Mouse (Mus musculus): ENCODE measurements at regions not wholly inside any gene's neighbourhood (a gene's known extent, or its start where the extent isn't known, plus 50 kb on each side); places are given as distances from the start of the nearest gene placed in this dataset.

DNA sequence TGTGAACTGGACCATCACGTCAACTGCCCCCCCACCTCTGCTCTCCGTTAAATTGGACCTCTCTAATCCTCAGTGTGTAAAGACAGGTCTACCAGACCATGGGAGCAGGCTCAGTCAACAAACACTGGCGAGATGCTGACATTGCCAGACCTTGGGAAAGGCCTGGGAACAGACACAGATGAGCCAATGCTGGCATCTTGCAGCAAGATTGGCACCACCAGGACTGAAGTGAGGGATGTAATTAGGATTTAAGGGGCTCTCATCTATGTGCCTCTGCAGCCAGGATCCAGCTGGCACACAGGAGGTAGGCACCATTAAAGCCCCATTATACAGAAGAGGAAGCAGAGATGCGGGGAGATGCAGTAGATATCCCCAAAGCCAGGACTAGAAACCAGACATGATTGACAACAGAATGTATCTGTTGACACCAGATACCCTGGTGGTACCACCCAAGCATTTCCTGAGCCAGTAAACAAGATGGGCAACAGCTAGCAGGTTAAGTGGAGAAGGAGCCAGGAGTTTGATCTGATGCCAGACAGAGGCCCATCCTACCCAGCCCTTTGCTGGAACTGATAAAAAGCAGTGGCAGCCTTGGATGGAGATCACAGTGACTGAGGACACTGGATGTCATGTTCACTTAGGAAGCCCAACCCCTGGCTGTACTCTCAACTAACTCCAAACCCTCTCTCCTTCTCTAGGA lies 59.7 kb upstream of the Cplx2 start:
- Histone ChIP-seq H3K4me2 (no peak overlapping the region), H3K4me3 (ENCODE audit: low read depth, low read length) (no peak overlapping the region), H3K9me3 (ENCODE audit: control insufficient read depth, low read length) (no peaks in the 10 kb centered on the region), H3K27ac (ENCODE audit: low read depth, low read length) (no peak overlapping the region), H3K27me3 (ENCODE audit: control insufficient read depth, insufficient read depth, low read length) (no peaks in the 10 kb centered on the region), H3K9ac (ENCODE audit: low read length) (no peak overlapping the region), H3K4me1 (ENCODE audit: control insufficient read depth, insufficient read depth, low read length) (peaks cover 10% of the 10 kb centered on the region; the same call in 1 of the 2 replicates), H3K36me3 (ENCODE audit: control insufficient read depth, insufficient read depth, low read length) (no peaks in the 10 kb centered on the region)
- ATAC-seq (ENCODE audit: low FRiP score) = no peak
- WGBS = 83% methylated on average over 4 of the region's 4 CpGs
- no peak for DNase-seq (ENCODE audit: low spot score, missing footprints)

DNA sequence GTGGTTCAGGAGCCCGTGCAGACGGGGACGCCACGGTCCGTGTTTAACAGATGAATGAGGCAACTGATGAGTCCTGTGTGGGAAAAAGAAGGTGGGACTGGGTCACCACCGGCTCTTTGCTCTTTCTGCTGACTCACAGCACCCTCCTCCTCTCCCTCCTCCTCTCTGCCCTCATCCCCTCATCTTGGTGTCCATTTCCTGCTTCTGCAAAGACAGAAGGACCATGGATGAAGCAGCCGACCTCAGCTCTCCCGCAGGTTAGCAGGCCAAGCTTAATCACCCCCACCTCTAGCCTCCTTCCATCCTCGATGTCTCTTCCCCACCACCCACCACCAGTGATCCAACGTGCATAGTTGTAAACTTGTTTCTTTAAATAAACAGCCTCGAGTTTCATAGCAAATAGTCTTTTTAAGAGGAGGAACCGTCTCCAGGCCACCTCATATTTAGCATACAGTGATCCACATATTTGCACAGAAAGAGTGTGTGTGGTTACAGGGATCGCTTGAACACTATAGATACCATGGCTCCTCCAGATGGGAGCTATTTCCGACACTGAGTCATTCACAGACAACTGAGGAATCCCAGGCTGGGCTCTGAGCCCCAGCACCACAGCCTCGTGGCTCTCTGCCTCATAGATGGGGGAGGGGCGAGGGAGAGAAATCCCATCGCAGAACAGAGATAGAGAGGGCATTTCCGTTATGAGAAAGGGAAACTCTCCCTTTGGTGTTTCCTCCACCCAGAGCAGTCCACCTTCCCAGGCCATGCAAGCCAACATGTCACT lies 58.6 kb upstream of the Cplx2 start:
- WGBS = 78% methylated on average over 18 of the region's 18 CpGs
- Histone ChIP-seq H3K27ac (ENCODE audit: low read depth, low read length) (no peak overlapping the region), H3K9ac (ENCODE audit: low read length) (no peak overlapping the region), H3K4me2 (no peak overlapping the region), H3K4me1 (ENCODE audit: control insufficient read depth, insufficient read depth, low read length) (peaks cover 10% of the 10 kb centered on the region; the same call in 1 of the 2 replicates), H3K9me3 (ENCODE audit: control insufficient read depth, low read length) (no peaks in the 10 kb centered on the region), H3K27me3 (ENCODE audit: control insufficient read depth, insufficient read depth, low read length) (no peaks in the 10 kb centered on the region), H3K4me3 (ENCODE audit: low read depth, low read length) (no peak overlapping the region), H3K36me3 (ENCODE audit: control insufficient read depth, insufficient read depth, low read length) (no peaks in the 10 kb centered on the region)
- no peak for DNase-seq (ENCODE audit: low spot score, missing footprints)
- no peak for ATAC-seq (ENCODE audit: low FRiP score)

DNA sequence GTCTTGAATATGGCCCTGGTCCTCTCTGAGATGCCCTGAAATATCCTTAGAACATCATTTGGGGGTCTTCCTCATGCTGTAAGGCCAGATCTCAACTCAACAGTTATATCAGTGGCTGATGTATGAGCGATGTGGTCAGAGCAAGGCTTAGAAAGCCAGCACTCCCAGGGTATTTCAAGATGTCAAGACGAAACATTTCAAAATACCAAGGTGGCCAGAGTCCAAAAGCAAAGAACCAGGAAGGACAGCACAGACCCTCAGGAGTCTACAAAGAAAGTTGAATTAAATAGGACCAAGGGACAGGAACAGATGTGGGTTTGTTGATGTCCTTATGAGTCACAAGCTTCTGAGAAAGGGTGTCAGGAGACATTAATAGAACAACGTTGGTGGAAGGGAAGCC lies 55.8 kb upstream of the Cplx2 start:
- Histone ChIP-seq H3K4me2 (no peak overlapping the region), H3K4me3 (ENCODE audit: low read depth, low read length) (no peak overlapping the region), H3K9me3 (ENCODE audit: control insufficient read depth, low read length) (no peaks in the 10 kb centered on the region), H3K4me1 (ENCODE audit: control insufficient read depth, insufficient read depth, low read length) (peaks cover 5% of the 10 kb centered on the region; the same call in 1 of the 2 replicates), H3K27me3 (ENCODE audit: control insufficient read depth, insufficient read depth, low read length) (no peaks in the 10 kb centered on the region), H3K9ac (ENCODE audit: low read length) (no peak overlapping the region), H3K27ac (ENCODE audit: low read depth, low read length) (no peak overlapping the region), H3K36me3 (ENCODE audit: control insufficient read depth, insufficient read depth, low read length) (no peaks in the 10 kb centered on the region; the same call in 1 of the 2 replicates)
- no peak for DNase-seq (ENCODE audit: low spot score, missing footprints)
- ATAC-seq (ENCODE audit: low FRiP score) = no peak
- WGBS = 87% methylated on average over 3 of the region's 3 CpGs

DNA sequence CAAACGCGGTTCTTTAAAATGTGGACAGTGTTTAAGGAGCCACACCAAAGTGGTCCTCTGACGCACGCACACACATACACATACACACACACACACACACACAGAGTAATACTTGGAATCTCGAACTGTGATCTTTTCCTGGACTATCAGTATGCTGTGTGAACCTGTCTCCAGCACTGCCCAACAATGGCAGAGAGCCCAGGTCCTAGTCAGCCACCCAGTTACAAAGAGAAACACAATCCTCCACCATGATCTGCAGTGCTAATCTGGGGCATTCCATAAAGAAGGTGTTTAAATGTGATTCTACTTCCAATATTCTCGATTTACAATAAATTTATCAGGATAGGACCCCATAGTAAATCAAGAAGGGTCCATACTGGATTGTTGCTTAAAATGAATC lies 54.2 kb upstream of the Cplx2 start:
- ATAC-seq (ENCODE audit: low FRiP score) (no peak), DNase-seq (ENCODE audit: low spot score, missing footprints) (no peak)
- H3K9ac ChIP-seq (ENCODE audit: low read length) = no peak overlapping the region
- WGBS = 92% methylated on average over 6 of the region's 6 CpGs
- H3K36me3 ChIP-seq (ENCODE audit: control insufficient read depth, insufficient read depth, low read length) = no peaks in the 10 kb centered on the region; the same call in 1 of the 2 replicates
- H3K4me1 ChIP-seq (ENCODE audit: control insufficient read depth, insufficient read depth, low read length) = peaks cover 5% of the 10 kb centered on the region; the same call in 1 of the 2 replicates
- no peak overlapping the region for H3K27ac ChIP-seq (ENCODE audit: low read depth, low read length)
- no peaks in the 10 kb centered on the region for H3K9me3 ChIP-seq (ENCODE audit: control insufficient read depth, low read length)
- H3K27me3 ChIP-seq (ENCODE audit: control insufficient read depth, insufficient read depth, low read length) = no peaks in the 10 kb centered on the region
- H3K4me2 ChIP-seq = no peak overlapping the region
- no peak overlapping the region for H3K4me3 ChIP-seq (ENCODE audit: low read depth, low read length)

DNA sequence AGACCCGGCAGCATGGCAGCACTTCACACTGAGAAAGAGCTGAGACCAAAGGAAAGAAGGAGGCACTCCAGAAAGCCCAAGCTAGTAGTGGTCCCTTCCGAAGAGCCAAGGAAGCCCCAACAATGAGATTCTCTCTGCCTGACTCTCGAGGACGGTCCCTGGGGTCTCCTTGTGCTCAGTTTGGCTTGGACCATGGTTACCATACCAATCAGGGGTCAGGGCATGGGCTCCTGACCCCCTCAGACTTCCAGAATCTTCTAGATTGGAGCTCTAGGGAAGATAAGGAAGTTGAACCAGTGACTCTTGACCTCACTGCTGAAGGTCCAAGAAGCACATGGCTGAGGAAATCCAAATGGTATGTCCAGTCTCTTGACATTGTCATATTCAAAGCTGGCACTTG lies 53.0 kb upstream of the Cplx2 start:
- no peaks in the 10 kb centered on the region for H3K9me3 ChIP-seq (ENCODE audit: control insufficient read depth, low read length)
- ATAC-seq (ENCODE audit: low FRiP score) (no peak), DNase-seq (ENCODE audit: low spot score, missing footprints) (no peak)
- no peaks in the 10 kb centered on the region; the same call in 1 of the 2 replicates for H3K36me3 ChIP-seq (ENCODE audit: control insufficient read depth, insufficient read depth, low read length)
- H3K27me3 ChIP-seq (ENCODE audit: control insufficient read depth, insufficient read depth, low read length) = no peaks in the 10 kb centered on the region
- no peak overlapping the region for H3K27ac ChIP-seq (ENCODE audit: low read depth, low read length)
- no peak overlapping the region for H3K9ac ChIP-seq (ENCODE audit: low read length)
- WGBS = 90% methylated on average over 4 of the region's 4 CpGs
- no peak overlapping the region for H3K4me3 ChIP-seq (ENCODE audit: low read depth, low read length)
- no peak overlapping the region for H3K4me2 ChIP-seq
- peaks cover 5% of the 10 kb centered on the region; the same call in 1 of the 2 replicates for H3K4me1 ChIP-seq (ENCODE audit: control insufficient read depth, insufficient read depth, low read length)

DNA sequence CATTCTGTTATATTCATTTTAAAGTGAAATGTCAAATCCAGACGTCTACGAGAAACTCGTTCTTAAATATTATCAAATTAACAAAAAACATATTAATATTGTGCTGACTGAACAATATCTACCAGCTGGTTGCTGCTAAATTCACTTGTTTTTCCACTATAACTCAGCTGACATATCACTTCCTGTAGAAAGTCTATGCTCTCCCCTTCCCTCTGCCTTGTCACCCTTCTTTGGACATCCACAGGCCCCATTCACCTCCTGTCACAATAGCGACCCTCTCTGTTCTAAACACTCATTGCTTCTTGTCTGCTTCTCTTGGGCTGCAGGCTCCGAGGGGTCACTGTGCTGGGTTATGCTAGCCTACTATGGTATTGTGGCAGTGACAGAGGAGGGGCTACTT lies 52.5 kb upstream of the Cplx2 start:
- Histone ChIP-seq H3K4me2 (no peak overlapping the region), H3K27me3 (ENCODE audit: control insufficient read depth, insufficient read depth, low read length) (no peaks in the 10 kb centered on the region), H3K4me3 (ENCODE audit: low read depth, low read length) (no peak overlapping the region), H3K4me1 (ENCODE audit: control insufficient read depth, insufficient read depth, low read length) (peaks cover 6% of the 10 kb centered on the region; the same call in 1 of the 2 replicates), H3K27ac (ENCODE audit: low read depth, low read length) (no peak overlapping the region), H3K9ac (ENCODE audit: low read length) (no peak overlapping the region), H3K36me3 (ENCODE audit: control insufficient read depth, insufficient read depth, low read length) (no peaks in the 10 kb centered on the region; the same call in 1 of the 2 replicates), H3K9me3 (ENCODE audit: control insufficient read depth, low read length) (no peaks in the 10 kb centered on the region)
- ATAC-seq (ENCODE audit: low FRiP score) (no peak), DNase-seq (ENCODE audit: low spot score, missing footprints) (no peak)
- whole genome bisulfite sequencing = 82% methylated on average over 5 of the region's 5 CpGs

DNA sequence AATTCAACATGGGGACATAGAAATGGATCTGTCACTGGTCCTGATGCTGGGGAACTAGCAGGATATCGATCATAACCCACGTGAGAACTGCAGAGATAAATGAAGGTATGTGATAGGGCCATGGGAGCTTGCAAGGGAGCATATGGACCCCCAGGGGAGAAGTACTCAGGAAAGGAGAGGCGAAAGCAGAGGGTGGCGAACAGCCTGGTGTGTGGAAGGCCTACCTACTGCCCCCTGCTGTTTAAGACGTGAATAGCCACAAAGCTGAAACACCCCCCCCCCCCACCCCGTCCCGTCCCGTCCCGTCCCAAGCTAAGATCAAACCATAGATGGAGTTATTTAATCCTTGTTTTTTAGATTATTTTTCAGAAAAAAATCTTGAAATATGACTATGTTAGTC lies 50.9 kb upstream of the Cplx2 start:
- Histone ChIP-seq H3K4me1 (ENCODE audit: control insufficient read depth, insufficient read depth, low read length) (peaks cover 9% of the 10 kb centered on the region), H3K4me3 (ENCODE audit: low read depth, low read length) (no peak overlapping the region), H3K4me2 (no peak overlapping the region), H3K9ac (ENCODE audit: low read length) (no peak overlapping the region), H3K36me3 (ENCODE audit: control insufficient read depth, insufficient read depth, low read length) (no peaks in the 10 kb centered on the region; the same call in 1 of the 2 replicates), H3K27me3 (ENCODE audit: control insufficient read depth, insufficient read depth, low read length) (no peaks in the 10 kb centered on the region), H3K27ac (ENCODE audit: low read depth, low read length) (no peak overlapping the region), H3K9me3 (ENCODE audit: control insufficient read depth, low read length) (no peaks in the 10 kb centered on the region)
- DNase-seq (ENCODE audit: low spot score, missing footprints) (no peak), ATAC-seq (ENCODE audit: low FRiP score) (no peak)
- 65% methylated on average over 9 of the region's 9 CpGs for WGBS

DNA sequence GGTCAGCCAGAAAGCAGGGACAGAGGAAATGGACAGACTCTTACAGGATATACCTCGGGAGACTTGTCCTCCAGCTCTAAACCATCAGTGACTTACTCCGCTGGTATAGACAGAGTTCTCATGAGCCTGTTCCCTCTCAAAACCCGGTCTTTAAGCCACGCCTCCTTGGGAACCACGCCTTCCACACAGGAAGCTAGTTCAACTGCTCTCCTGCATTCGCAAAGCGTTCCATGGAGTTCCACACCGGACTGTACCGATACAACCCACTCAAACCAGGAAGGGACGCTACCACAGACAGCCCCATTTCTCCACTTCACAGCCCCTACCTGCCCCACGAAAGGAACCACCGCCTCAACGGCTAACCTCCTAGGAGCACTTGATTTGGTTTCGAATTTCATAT lies 50.1 kb upstream of the Cplx2 start:
- H3K36me3 ChIP-seq (ENCODE audit: control insufficient read depth, insufficient read depth, low read length) = no peaks in the 10 kb centered on the region; the same call in 1 of the 2 replicates
- H3K4me2 ChIP-seq = no peak overlapping the region
- no peak overlapping the region for H3K4me3 ChIP-seq (ENCODE audit: low read depth, low read length)
- WGBS = 87% methylated on average over 14 of the region's 14 CpGs
- H3K9me3 ChIP-seq (ENCODE audit: control insufficient read depth, low read length) = no peaks in the 10 kb centered on the region
- no peak overlapping the region for H3K27ac ChIP-seq (ENCODE audit: low read depth, low read length)
- H3K27me3 ChIP-seq (ENCODE audit: control insufficient read depth, insufficient read depth, low read length) = no peaks in the 10 kb centered on the region
- H3K9ac ChIP-seq (ENCODE audit: low read length) = no peak overlapping the region
- no peak for ATAC-seq (ENCODE audit: low FRiP score)
- no peak for DNase-seq (ENCODE audit: low spot score, missing footprints)
- H3K4me1 ChIP-seq (ENCODE audit: control insufficient read depth, insufficient read depth, low read length) = peaks cover 16% of the 10 kb centered on the region

All from midbrain, embryonic 11.5 days (tissue).